In the genomic region with DNA sequence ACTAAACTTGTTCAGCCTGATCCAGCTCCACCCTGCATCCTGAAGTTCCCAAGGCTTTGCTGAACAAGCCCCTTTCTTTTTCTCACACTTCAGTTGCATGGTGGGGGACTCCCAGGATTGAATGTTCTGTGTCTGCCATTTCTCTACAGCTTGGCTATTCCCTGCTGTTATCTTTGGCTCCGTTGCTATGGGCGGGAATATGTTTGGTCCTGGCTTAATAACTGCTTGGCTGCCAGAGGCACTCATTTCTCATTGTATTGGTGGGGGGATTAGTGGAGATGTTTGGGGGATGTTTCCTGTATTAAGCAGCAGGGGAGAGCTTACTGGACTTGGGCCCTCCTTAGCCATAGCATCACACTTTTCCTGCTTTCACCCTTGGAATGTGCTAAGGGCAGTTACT, we compare ENCODE assay signal across 13 mouse cellular contexts.
DNase-seq lines count a peak whose midpoint lies in the region; ATAC-seq lines count a peak whose summit lies in the region.
"Had no signal": no experiment of that assay in that cellular context is flagged by ENCODE, and none has a peak within 500 bp of the region (broad histone marks: within the 10 kb centered on the region; RNA-seq: fewer than 3 reads in every experiment).

No protein-coding gene starts in this region.

- H3K4me2 ChIP-seq in heart, embryonic 15.5 days, result no peak overlapping the region
- no peak overlapping the region for H3K4me2 ChIP-seq in heart, embryonic 12.5 days
- H3K4me2 ChIP-seq in lung, embryonic 16.5 days (ENCODE audit: low read depth, low read length), result no peak overlapping the region
- H3K4me2 ChIP-seq in stomach, embryonic 15.5 days, result no peak overlapping the region
- H3K4me2 ChIP-seq: liver, embryonic 12.5 days had no signal

- H3K27ac ChIP-seq in heart, embryonic 15.5 days, result peak overlapping the region; percentile 20; the same call in 1 of the 2 replicates
- H3K27ac ChIP-seq in heart, embryonic 12.5 days (ENCODE audit: poor library complexity, severe bottlenecking), result no peak overlapping the region
- H3K27ac ChIP-seq in lung, embryonic 16.5 days (ENCODE audit: low read length), result no peak overlapping the region
- H3K27ac ChIP-seq in stomach, embryonic 15.5 days, result peak overlapping the region; percentile 54; the same call in 1 of the 2 replicates
- H3K27ac ChIP-seq: left cerebral cortex, adult 2 months; liver, embryonic 12.5 days had no signal

- no peak overlapping the region for H3K4me3 ChIP-seq in heart, embryonic 15.5 days
- no peak overlapping the region for H3K4me3 ChIP-seq in heart, embryonic 12.5 days
- no peak overlapping the region for H3K4me3 ChIP-seq in lung, embryonic 16.5 days (ENCODE audit: low read length)
- H3K4me3 ChIP-seq in stomach, embryonic 15.5 days (replicated peaks), result no peak overlapping the region
- H3K4me3 ChIP-seq: left cerebral cortex, adult 2 months; liver, embryonic 12.5 days had no signal

- H3K4me1 ChIP-seq in heart, embryonic 15.5 days (replicated peaks), result peaks cover 12% of the 10 kb centered on the region
- H3K4me1 ChIP-seq in heart, embryonic 12.5 days (replicated peaks), result peaks cover 20% of the 10 kb centered on the region
- peaks cover 4% of the 10 kb centered on the region; the same call in 1 of the 2 replicates for H3K4me1 ChIP-seq in lung, embryonic 16.5 days (replicated peaks; ENCODE audit: control insufficient read depth, insufficient read depth, low read length)
- no peaks in the 10 kb centered on the region for H3K4me1 ChIP-seq in stomach, embryonic 15.5 days
- H3K4me1 ChIP-seq: liver, embryonic 12.5 days had no signal

- no peaks in the 10 kb centered on the region for H3K36me3 ChIP-seq in heart, embryonic 15.5 days
- H3K36me3 ChIP-seq in heart, embryonic 12.5 days, result no peaks in the 10 kb centered on the region
- no peaks in the 10 kb centered on the region for H3K36me3 ChIP-seq in lung, embryonic 16.5 days (ENCODE audit: control insufficient read depth, insufficient read depth, low read length)
- H3K36me3 ChIP-seq in stomach, embryonic 15.5 days, result no peaks in the 10 kb centered on the region
- H3K36me3 ChIP-seq: liver, embryonic 12.5 days had no signal

- H3K27me3 ChIP-seq in heart, embryonic 15.5 days, result no peaks in the 10 kb centered on the region
- no peaks in the 10 kb centered on the region for H3K27me3 ChIP-seq in heart, embryonic 12.5 days (replicated peaks)
- H3K27me3 ChIP-seq in lung, embryonic 16.5 days (ENCODE audit: control insufficient read depth, insufficient read depth, low read depth, low read length), result no peaks in the 10 kb centered on the region
- H3K27me3 ChIP-seq in stomach, embryonic 15.5 days (replicated peaks), result no peaks in the 10 kb centered on the region
- H3K27me3 ChIP-seq: liver, embryonic 12.5 days had no signal

- 0 out of 2 replicates have a peak, but pooled peaks have one; percentile 35 for ATAC-seq in heart, embryonic 15.5 days (replicated peaks; ENCODE audit: insufficient number of reproducible peaks, insufficient read depth, low FRiP score, low read depth)
- ATAC-seq in heart, embryonic 12.5 days (ENCODE audit: insufficient number of reproducible peaks, low FRiP score), result no peak
- ATAC-seq in lung, embryonic 16.5 days (ENCODE audit: low read depth), result peak; percentile 77
- ATAC-seq in stomach, embryonic 15.5 days (ENCODE audit: insufficient read depth, low FRiP score, low read depth), result peak; percentile 56; the same call in 1 of the 2 replicates
- ATAC-seq: liver, embryonic 12.5 days had no signal

- H3K9me3 ChIP-seq in heart, embryonic 15.5 days (replicated peaks), result no peaks in the 10 kb centered on the region
- H3K9me3 ChIP-seq in heart, embryonic 12.5 days (replicated peaks), result no peaks in the 10 kb centered on the region
- no peaks in the 10 kb centered on the region for H3K9me3 ChIP-seq in lung, embryonic 16.5 days (ENCODE audit: control insufficient read depth, low read length)
- H3K9me3 ChIP-seq in stomach, embryonic 15.5 days, result no peaks in the 10 kb centered on the region
- H3K9me3 ChIP-seq: liver, embryonic 12.5 days had no signal

- H3K9ac ChIP-seq in heart, embryonic 15.5 days, result no peak overlapping the region
- no peak overlapping the region for H3K9ac ChIP-seq in heart, embryonic 12.5 days
- no peak overlapping the region for H3K9ac ChIP-seq in lung, embryonic 16.5 days (ENCODE audit: low read length)
- H3K9ac ChIP-seq in stomach, embryonic 15.5 days, result no peak overlapping the region
- H3K9ac ChIP-seq: liver, embryonic 12.5 days had no signal

- 10% methylated on average over 2 of the region's 2 CpGs for WGBS in heart, embryonic 15.5 days
- WGBS in heart, embryonic 12.5 days, result 9% methylated on average over 2 of the region's 2 CpGs
- 13% methylated on average over 2 of the region's 2 CpGs for WGBS in lung, embryonic 16.5 days
- WGBS in stomach, embryonic 15.5 days, result 6% methylated on average over 2 of the region's 2 CpGs

- DNase-seq in cerebellum, postnatal 10 days, result peak; percentile 35 to 47
- DNase-seq in cerebellum, adult 8-10 months, result no peak
- DNase-seq in lung, postnatal 4 days, result no peak
- DNase-seq in right cerebral cortex, postnatal 25 days, result no peak
- DNase-seq: adrenal gland, adult 2 months; gastrocnemius, postnatal 10 days; kidney, adult 11 months had no signal

Comparison
In these comparisons a context has a peak if more than half of its experiments do, and no peak if none do; other contexts are left out.
1. DNase-seq: peak in cerebellum, postnatal 10 days (2 of 2); none in cerebellum, adult 8-10 months (single experiment), lung, postnatal 4 days (0 of 2) and right cerebral cortex, postnatal 25 days (single experiment).
2. H3K27ac ChIP-seq: peak in heart, embryonic 15.5 days (single experiment) and stomach, embryonic 15.5 days (single experiment); none in heart, embryonic 12.5 days (single experiment) and lung, embryonic 16.5 days (single experiment).